Mouse (Mus musculus) embryonic fibroblast, embryonic 13.5 days (primary cell): Measurements from ENCODE around the gene Mrpl34. TPM values are rescaled to one million over a fixed set of nuclear protein-coding genes. Genes with fewer than 3 reads are reported as not detected.
A peak's percentile ranks its signal among the peaks of the same experiment; 100 is the strongest.

Source experiments
- H3K27ac ChIP-seq: 2 replicates; pipeline ENCODE4 v1.5.1; 2012; ENCODE audit warnings: low read length, control low read depth, inconsistent platforms; ENCODE audit not compliant: insufficient read depth
- H3K4me1 ChIP-seq: 2 replicates; pipeline ENCODE4 v1.6.1; 2011; ENCODE audit warnings: low read length; ENCODE audit not compliant: control insufficient read depth, insufficient read depth
- H3K4me3 ChIP-seq: 2 replicates; pipeline ENCODE4 v1.5.1; 2011; ENCODE audit warnings: mild to moderate bottlenecking, control low read depth, low read length; ENCODE audit not compliant: insufficient read depth
- CTCF ChIP-seq: IDR thresholded peaks from 2 replicates; pipeline ENCODE4 v1.5.1; 2011; ENCODE audit warnings: mild to moderate bottlenecking, control low read depth, low read length, moderate library complexity, borderline replicate concordance; ENCODE audit not compliant: insufficient read depth
- POLR2A ChIP-seq: IDR thresholded peaks from 2 replicates; pipeline ENCODE4 v1.6.1; 2011; ENCODE audit warnings: low read depth, mild to moderate bottlenecking, control low read depth, low read length, moderate library complexity
- polyA plus RNA-seq: library from polyadenylated mRNA; stranded (reverse); fragments of >200 nt; gene quantifications from 2 replicates; pipeline ENCODE4 v1.2.4, GENCODE M21; 2011; ENCODE audit warnings: low read depth; ENCODE audit not compliant: missing spikeins, insufficient read length

The Mrpl34 gene
- polyA plus RNA-seq, 1 experiment = 36.9 TPM

DNA sequence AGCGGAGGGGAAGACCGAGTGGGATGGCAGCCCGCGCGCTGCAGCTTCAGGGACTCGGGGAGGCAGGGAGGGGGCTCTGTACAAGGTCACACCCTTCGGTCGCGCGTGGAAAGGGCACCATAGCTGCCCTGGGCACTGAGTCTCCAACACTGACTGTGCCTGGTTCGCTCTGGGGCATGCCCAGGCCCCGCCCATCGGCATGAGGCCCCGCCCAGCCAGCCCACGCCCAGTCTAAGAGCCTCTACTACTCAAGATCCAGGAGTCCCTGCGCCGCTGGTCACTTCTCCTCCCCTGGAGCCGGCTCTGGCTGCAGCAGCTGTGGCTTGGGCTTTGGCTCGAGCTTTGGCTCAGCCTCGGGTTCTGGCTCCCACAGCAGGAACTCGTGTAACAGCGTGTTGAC, 7.9 kb upstream of the Mrpl34 start:
- no peak for TF ChIP-seq POLR2A
- no peak for TF ChIP-seq CTCF
- H3K4me3 ChIP-seq = no peak overlapping the region
- no peaks in the 10 kb centered on the region for H3K4me1 ChIP-seq
- H3K27ac ChIP-seq = no peak overlapping the region

DNA sequence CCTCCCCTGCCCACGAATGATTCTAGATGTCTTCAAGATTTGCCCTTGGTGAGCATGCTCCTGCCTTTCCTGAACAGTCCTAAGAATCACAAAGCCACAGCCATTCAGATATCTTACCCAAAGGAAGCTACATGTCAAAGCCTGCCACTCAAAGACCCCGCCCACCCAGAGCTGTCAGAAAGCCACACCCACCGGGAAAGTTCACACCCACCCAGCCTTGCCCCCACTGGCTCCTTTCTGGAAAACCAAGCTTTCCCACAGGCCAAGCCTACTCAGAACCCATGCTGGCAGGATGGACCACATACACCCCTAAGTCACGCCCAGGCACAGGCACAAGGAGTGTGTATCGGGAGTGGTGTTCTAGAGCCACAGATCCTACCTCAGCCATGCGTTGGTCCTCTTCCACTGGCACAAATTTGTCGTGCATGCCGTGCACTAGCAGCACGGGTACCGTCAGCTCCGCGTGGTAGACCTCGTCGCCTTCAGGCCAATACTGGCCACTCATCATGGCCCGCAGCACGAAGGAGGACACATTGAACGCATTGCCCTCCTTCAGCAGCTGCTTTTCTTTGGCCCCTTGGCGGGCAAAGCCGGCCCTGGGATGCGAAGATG, 7.0 kb upstream of the Mrpl34 start:
- TF ChIP-seq CTCF (no peak), POLR2A (no peak)
- peaks cover 5% of the 10 kb centered on the region; the same call in 1 of the 2 replicates for H3K4me1 ChIP-seq

DNA sequence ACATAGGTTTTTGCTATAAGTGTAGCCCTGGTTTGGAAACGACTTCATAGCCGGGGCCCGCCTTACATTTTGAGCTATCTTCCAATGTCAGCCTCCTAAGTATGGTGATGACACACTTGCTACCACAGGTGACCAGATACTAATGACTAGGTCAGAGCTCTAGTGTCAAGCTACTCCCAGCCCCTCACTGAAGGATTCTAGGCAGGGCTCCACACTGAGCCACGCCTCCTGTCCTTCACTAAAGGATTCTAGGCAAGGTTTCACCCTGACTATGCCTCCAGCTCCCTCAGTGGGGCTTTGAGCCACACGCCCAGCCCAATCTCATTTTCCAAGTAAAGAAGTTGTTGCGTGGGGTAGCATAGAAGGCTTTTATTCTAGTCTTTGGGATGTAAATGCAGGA, 4.0 kb upstream of the Mrpl34 start:
- no peak overlapping the region for H3K27ac ChIP-seq
- no peak for TF ChIP-seq CTCF
- no peak for TF ChIP-seq POLR2A
- H3K4me1 ChIP-seq = peaks cover 9% of the 10 kb centered on the region
- H3K4me3 ChIP-seq = no peak overlapping the region

More for the DNA sequence above, 7.0 kb upstream of the Mrpl34 start:
- Histone ChIP-seq H3K4me3 (no peak overlapping the region), H3K27ac (no peak overlapping the region)

DNA sequence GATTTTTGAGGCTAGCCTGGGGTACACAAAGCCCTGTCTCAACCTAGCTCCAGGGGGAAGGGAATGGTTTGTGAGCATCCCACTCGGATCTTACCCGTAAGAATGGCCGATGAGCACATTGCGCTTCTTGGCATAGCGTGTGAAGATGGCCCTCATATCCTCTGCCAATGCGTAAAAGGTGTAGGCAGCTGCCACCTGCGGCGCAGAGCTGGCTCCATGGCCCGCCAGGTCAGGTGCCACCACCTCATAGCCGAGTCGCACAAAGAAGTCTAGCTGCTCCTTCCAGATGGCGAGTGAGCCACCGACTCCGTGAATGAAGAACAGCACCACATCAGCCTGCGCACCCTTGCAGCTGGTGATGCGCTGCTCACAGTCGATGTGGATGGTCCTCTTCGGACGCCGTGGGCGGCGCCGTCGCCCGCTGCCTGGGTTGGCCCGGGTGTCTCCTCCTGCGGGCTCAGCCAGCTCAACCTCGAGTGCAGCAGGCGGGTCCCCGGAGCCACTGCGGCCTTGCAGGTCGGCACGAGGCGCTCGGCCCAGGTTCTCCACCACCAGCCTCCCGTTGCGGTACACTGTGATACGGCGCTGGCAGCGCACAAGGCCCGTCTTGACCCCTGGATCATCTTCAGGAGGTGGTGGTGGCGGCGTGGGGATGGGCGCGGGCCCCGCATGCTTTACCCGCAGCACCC, 3.5 kb upstream of the Mrpl34 start:
- no peak overlapping the region for H3K4me3 ChIP-seq
- H3K27ac ChIP-seq = no peak overlapping the region
- H3K4me1 ChIP-seq = peaks cover 9% of the 10 kb centered on the region
- no peak for TF ChIP-seq POLR2A
- TF ChIP-seq CTCF = no peak

DNA sequence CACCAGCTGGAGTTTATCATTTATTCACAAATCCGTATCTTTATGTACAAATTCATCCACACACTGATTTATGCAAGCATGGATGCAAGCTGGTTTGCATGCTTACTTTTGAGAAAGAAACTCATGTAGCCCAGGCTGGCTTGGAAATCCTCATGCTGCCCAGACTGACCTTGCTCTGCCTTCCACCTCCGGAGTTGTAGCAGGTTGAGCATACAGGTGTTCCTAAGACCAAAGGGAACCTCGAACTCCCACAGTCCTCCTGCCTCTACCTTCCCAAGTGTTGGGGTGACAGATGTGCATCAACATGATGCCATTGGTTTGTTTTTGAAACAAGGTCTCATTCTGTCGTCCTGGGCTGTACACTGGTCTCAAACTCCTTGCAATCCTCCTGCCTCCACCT, 2.6 kb upstream of the Mrpl34 start:
- peaks cover 9% of the 10 kb centered on the region for H3K4me1 ChIP-seq
- no peak overlapping the region for H3K27ac ChIP-seq
- peak overlapping the region; percentile 68; the same call in 1 of the 2 replicates for H3K4me3 ChIP-seq
- no peak for TF ChIP-seq POLR2A
- no peak for TF ChIP-seq CTCF

DNA sequence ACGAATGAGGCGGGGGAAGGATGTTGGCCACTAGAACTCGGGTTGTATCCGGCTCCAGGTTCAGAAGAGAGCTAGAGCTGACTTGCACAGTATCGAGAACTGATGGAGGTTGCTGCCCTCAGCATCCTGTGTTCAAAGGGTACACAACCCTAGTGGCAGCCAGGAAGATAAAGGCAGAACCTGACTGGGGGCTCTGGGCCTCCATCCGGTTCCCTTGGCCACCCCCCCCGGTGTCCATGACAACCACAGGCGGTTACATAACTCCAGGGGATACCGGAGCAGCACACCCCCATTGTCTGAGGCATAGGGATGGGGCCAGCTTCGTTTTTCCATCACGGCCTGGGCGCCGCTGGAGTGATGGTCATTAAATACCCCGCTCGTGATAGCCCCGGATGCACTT, 2.0 kb upstream of the Mrpl34 start:
- Histone ChIP-seq H3K4me1 (peaks cover 9% of the 10 kb centered on the region), H3K4me3 (peak overlapping the region; percentile 68), H3K27ac (no peak overlapping the region)
- TF ChIP-seq CTCF (no peak), POLR2A (0 out of 2 replicates have a peak, but pooled peaks have one; percentile 18)

DNA sequence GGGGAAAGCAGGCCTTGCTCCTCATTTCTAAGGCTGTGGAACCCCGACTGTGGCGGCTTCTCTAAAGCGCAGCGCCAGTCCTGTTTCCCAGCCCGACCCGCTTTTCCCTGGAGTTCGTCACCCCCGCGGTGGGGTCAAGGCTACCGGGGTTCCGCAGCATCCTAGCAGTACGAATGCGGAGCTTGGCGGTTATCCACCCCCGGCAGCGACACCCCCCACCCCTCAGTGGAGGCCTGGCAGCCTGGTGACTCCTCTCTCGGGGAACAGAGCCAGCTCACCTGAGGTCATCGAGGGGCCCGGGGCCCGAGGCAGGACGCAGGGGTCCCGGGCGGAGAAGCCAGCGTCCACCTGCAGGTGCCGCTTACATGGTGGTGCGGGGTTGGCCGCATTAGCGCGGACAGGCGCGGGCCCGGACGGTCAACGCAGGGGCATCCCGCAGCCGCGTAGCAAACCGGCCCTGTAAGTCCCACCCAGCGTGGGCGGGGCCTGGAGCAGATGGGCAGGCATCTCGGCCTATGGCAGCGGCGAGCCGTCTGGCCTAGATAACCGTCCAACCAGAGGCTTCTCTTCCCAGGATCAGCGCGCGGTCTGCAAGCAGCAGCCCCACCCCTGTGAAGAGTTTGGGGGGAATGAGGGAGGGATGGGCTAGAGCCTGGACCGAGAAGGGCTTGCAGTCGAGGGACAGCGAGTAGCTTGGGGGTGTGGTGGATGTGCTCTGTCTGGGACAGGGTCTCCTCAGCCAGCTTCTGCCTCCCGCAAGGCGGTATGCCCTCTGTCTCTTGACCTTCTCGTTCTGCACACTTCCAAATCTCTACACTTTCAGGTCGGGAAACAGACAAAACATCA, 1.3 kb upstream of the Mrpl34 start, which contains the start of gene Abhd8:
TSS of gene Abhd8 (minus strand) at position 468 of the 846 bp plus-strand sequence.
- Histone ChIP-seq H3K27ac (peak within 1 kb of the TSS; percentile 29), H3K4me3 (peak within 1 kb of the TSS; percentile 68), H3K4me1 (peaks cover 9% of the 10 kb centered on the region)
- TF ChIP-seq POLR2A (peak; percentile 50), CTCF (no peak)

DNA sequence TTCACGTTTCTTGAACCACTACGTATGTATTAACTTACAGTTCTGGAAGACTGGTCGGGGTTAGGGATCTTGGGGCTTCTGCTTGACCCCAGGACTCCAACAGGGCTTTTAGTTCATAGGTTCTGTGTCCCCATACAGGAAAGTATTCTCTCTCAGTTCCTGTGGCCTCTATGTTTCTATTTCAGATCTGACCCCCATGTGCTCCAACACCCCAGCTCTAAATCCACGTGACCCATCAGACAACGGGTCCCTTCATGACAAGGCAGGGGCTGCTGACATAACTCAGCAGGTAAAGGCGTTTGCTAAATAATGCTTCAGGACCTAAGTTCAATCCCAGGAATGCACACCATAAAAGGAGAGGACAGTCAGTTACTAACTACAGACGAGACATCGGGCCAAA, 974 bp downstream of the Mrpl34 start:
- no peak for TF ChIP-seq POLR2A
- TF ChIP-seq CTCF = no peak
- peak overlapping the region; percentile 80 for H3K4me3 ChIP-seq
- H3K27ac ChIP-seq = no peak overlapping the region
- peaks cover 12% of the 10 kb centered on the region for H3K4me1 ChIP-seq

DNA sequence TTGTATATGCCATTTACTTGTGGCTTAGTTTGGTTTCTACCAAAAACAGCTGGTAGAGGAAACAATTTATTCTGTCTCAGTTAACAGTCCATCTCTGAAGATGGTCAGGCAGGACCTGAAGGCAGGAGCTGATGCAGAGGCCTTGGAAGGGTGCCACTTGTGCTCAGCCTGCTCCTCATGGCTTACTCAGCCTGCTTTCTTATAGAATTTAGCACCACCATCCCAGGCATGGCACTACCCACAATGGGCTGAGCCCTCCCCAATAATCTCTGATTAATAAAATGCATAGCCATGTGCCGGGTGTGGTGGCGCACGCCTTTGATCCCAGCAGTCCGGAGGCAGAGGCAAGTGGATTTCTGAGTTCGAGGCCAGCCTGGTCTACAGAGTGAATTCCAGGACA, 1.4 kb downstream of the Mrpl34 start:
- TF ChIP-seq POLR2A (no peak), CTCF (no peak)
- H3K4me1 ChIP-seq = peaks cover 12% of the 10 kb centered on the region
- H3K4me3 ChIP-seq = no peak overlapping the region
- H3K27ac ChIP-seq = no peak overlapping the region

DNA sequence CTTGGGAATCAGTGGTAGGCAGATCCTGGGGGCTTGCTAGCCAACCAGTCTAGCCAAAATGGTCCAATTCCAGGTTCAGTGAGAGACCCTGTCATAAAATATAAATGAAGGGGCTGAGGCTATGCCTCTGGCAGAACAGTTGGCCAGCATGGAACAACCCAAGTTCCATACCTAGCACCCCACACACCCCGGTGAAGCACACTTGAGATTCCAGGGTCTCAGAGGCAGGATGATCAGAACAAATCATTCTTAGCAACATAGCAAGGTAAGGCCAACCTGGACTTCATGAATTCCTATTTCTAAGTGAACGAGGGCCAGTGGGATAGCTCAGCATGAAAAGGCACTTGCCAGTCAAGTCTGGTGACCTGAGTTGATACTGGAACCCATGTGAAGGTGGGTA, 2.4 kb downstream of the Mrpl34 start:
- Histone ChIP-seq H3K27ac (no peak overlapping the region), H3K4me3 (no peak overlapping the region), H3K4me1 (peaks cover 11% of the 10 kb centered on the region)
- TF ChIP-seq CTCF = no peak
- TF ChIP-seq POLR2A = no peak

DNA sequence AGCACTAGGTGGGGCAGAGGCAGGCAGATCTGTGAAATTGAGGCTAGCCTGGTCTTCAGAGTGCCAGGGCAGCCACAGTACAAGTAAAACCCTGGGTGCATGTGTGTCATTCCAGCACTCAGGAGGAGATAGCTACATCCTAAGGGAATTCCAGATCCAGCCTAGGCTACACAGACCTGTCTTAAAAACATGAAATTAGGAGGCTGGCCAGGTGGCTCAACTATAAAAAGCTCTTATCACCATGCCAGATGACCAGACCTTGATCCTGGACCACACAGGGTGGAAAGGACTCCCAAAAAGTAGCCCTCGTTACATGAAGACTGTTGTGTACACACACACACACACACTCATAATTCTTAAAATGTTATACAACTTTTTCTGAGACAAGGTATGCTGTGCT, 3.2 kb downstream of the Mrpl34 start:
- no peak overlapping the region for H3K4me3 ChIP-seq

More for the DNA sequence above, 3.2 kb downstream of the Mrpl34 start:
- Histone ChIP-seq H3K27ac (no peak overlapping the region), H3K4me1 (peaks cover 8% of the 10 kb centered on the region)
- TF ChIP-seq CTCF (no peak), POLR2A (no peak)
